Mouse (Mus musculus) intestine, embryonic 15.5 days (tissue): ENCODE results near the gene Mmp24. TPM values are rescaled to one million over a fixed set of nuclear protein-coding genes. Genes with fewer than 3 reads are reported as not detected.
"Not testable (repeated sequence)": the region's sequence is repeated elsewhere in the genome, so short reads cannot be mapped to it uniquely, and the experiment has no call there.

Experiments
- ATAC-seq: fragments of 200-750 bp; cut with Nextera tagmentation; 2 replicates; pipeline ENCODE4 v1.8.0; 2017; ENCODE audit warnings: moderate TSS enrichment, moderate library complexity
- H3K27ac ChIP-seq: fragments of 300-500 bp; sonication (generic); 2 replicates; pipeline ENCODE4 v1.5.1; 2015; ENCODE audit warnings: mild to moderate bottlenecking, inconsistent platforms
- H3K27me3 ChIP-seq: fragments of 300-500 bp; sonication (generic); replicated peaks from 2 replicates; pipeline ENCODE4 v1.6.1; 2015; ENCODE audit warnings: inconsistent platforms
- H3K36me3 ChIP-seq: fragments of 300-500 bp; sonication (generic); 2 replicates; pipeline ENCODE4 v1.6.1; 2015; ENCODE audit warnings: inconsistent platforms
- H3K4me1 ChIP-seq: fragments of 300-500 bp; sonication (generic); replicated peaks from 2 replicates; pipeline ENCODE4 v1.6.1; 2015; ENCODE audit warnings: inconsistent platforms
- H3K4me2 ChIP-seq: fragments of 300-500 bp; sonication (generic); replicated peaks from 2 replicates; pipeline ENCODE4 v1.6.1; 2015; ENCODE audit warnings: mild to moderate bottlenecking, inconsistent platforms
- H3K4me3 ChIP-seq: fragments of 300-500 bp; sonication (generic); replicated peaks from 2 replicates; pipeline ENCODE4 v1.5.1; 2015; ENCODE audit warnings: inconsistent platforms
- H3K9ac ChIP-seq: fragments of 300-500 bp; sonication (generic); 2 replicates; pipeline ENCODE4 v1.6.1; 2015; ENCODE audit warnings: inconsistent platforms
- H3K9me3 ChIP-seq: fragments of 300-500 bp; sonication (generic); 2 replicates; pipeline ENCODE4 v1.6.1; 2016; ENCODE audit warnings: inconsistent platforms
- WGBS: fragments of 180-500 bp; shearing (Covaris S2); methylation state at CpG from one replicate; pipeline ENCODE4 v1.1.7; 2015; 5-methylcytosine and 5-hydroxymethylcytosine counted together
- polyA plus RNA-seq: library from polyadenylated mRNA; unstranded; fragments of >200 nt; fragmentation: Nextera tagmentation; extraction: Ambion mirVana; gene quantifications from 2 replicates; pipeline ENCODE4 v1.2.1, GENCODE M21; 2015

Mmp24 gene
- 0.24 and 0.37 TPM in 2 replicates for polyA plus RNA-seq

- Histone ChIP-seq H3K9me3 (no peaks in the 10 kb centered on the region), H3K4me2 (peak within 1 kb of the TSS; percentile 97), H3K4me1 (peaks cover 5% of the 10 kb centered on the region), H3K27me3 (peaks cover 27% of the 10 kb centered on the region), H3K27ac (no peak within 1 kb of the TSS), H3K36me3 (no peaks in the 10 kb centered on the region), H3K4me3 (peak within 1 kb of the TSS; percentile 55), H3K9ac (0 out of 2 replicates have a peak within 1 kb of the TSS, but pooled peaks have one; percentile 5)
- peak; percentile 71 for ATAC-seq
- 3% methylated on average over 63 of the region's 100 CpGs for WGBS
These were observed at the start of gene Mmp24 for GRCm38 (mm10) chr2:155774927-155775684. Gene Mmp24, plus strand, starts transcription at chr2:155775342.

DNA sequence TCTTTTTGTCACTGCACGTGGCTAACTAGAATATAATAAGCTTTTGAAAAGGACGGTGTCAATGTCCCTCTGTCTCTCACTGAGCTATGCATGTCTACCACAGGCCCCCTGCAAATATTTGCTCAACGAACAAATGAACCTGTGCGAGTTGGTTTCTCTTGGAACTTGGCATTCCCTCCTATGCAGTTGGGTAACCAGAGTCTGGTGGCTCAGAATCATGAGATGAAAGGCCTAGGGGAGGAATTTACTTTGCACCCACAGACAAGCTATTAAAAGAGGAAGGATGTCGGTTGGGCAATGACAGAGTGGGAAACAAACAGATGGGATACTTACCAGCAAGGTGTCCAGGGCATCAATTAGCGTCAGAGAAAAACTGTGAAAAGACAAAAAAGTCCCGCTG lies 48.8 kb upstream of the Mmp24 start:
- Histone ChIP-seq H3K27ac (no peak overlapping the region), H3K36me3 (no peaks in the 10 kb centered on the region), H3K27me3 (no peaks in the 10 kb centered on the region), H3K4me1 (peaks cover 11% of the 10 kb centered on the region; the same call in 1 of the 2 replicates), H3K9ac (no peak overlapping the region), H3K4me2 (no peak overlapping the region), H3K4me3 (no peak overlapping the region), H3K9me3 (no peaks in the 10 kb centered on the region)
- WGBS: 78% methylated on average over 7 of the region's 7 CpGs
- ATAC-seq: no peak

DNA sequence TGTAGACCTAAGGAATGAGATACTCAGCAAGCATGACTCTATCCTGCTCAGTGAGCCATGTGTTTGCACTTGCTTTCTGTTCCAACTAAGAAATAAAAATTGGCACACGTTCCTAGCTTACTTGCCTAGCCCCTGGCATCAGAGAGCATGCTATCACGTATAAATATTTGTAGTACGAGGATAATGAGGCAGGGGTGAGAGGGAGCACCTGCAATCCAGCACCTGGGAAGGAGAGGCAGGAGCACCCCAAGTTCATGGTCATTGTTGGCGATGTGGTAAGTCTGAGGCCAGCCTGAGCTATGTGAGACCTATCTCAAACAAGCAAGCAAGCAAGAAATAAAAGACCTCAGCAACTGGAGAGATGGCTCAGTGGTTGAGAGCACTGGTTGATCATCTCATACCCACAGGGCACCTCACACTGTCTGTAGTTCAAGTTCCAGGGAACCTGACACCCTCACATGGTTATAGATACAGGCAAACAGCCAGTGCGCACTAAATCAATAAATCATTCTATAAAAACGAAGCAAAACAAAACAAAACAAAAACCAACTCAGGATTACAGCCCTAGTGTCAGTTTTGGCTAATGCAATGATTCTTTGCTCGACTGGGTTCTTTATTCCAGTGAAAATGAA lies 47.3 kb upstream of the Mmp24 start:
- no peak overlapping the region for H3K27ac ChIP-seq
- 59% methylated on average over 7 of the region's 7 CpGs for WGBS
- ATAC-seq: peak; percentile 32

DNA sequence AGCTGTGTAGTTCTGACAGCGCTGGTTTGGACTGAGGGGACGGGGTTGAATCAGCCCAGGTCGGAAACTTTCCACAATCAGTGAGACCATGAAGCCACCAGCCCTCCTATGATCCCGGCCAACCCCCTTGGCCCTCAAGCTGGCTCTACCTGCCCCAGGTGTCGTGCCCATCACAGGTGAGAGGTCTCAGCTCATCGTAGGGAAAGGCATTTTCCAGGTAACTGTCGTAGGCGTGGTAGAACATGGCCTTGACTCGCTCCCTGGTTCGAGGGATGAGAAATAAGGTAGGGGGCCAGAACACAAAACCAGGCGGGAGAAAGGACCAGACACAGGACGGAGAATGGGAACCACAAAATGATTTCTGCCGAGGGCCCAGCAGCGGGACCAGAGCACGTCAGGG lies 46.4 kb upstream of the Mmp24 start:
- 2% methylated on average over 15 of the region's 15 CpGs for WGBS
- H3K27ac ChIP-seq: no peak overlapping the region
- H3K4me3 ChIP-seq: peak overlapping the region; percentile 94
- peak; percentile 18 for ATAC-seq
- H3K36me3 ChIP-seq: no peaks in the 10 kb centered on the region
- no peaks in the 10 kb centered on the region for H3K9me3 ChIP-seq
- H3K4me1 ChIP-seq: peaks cover 11% of the 10 kb centered on the region; the same call in 1 of the 2 replicates
- H3K4me2 ChIP-seq: peak overlapping the region; percentile 83
- peak overlapping the region; percentile 78 for H3K9ac ChIP-seq
- no peaks in the 10 kb centered on the region for H3K27me3 ChIP-seq

More for the DNA sequence above, 47.3 kb upstream of the Mmp24 start:
- H3K4me1 ChIP-seq: peaks cover 11% of the 10 kb centered on the region; the same call in 1 of the 2 replicates
- no peaks in the 10 kb centered on the region for H3K36me3 ChIP-seq
- no peaks in the 10 kb centered on the region for H3K27me3 ChIP-seq
- no peak overlapping the region for H3K4me3 ChIP-seq
- no peaks in the 10 kb centered on the region for H3K9me3 ChIP-seq
- H3K4me2 ChIP-seq: peak overlapping the region; percentile 83
- H3K9ac ChIP-seq: no peak overlapping the region; the same call in 1 of the 2 replicates

DNA sequence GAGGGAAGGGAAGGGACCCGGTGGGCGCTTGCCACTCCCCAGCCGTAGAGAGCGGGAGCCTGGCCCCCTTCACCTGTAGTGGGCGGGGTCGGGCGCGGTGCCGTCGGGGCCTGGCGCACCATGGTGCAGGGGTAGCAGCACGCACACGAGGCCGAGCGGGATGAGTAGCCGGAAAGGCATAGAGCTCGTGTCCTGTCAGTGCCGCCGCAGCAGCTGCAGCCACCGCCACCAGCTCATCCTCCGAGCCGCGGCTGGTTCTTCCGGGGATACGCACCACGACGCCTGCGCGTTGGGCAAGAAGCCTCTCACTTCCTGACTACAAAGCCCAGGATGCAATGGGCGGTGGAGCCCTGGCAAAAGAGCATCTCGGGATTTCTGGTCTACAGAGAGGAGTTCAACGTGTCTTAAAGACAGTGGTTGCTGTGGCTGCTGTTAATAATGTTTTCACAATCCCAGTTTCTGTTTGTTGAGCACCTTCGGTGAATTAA lies 45.9 kb upstream of the Mmp24 start, which contains the start of gene Edem2:
TSS of gene Edem2 (minus strand) at position 318 of the 488 bp plus-strand sequence.
- peak; percentile 95 for ATAC-seq
- Histone ChIP-seq H3K9ac (peak within 1 kb of the TSS; percentile 78), H3K4me1 (peaks cover 11% of the 10 kb centered on the region; the same call in 1 of the 2 replicates), H3K4me3 (peak within 1 kb of the TSS; percentile 94), H3K36me3 (no peaks in the 10 kb centered on the region), H3K4me2 (peak within 1 kb of the TSS; percentile 83), H3K27ac (no peak within 1 kb of the TSS), H3K9me3 (no peaks in the 10 kb centered on the region), H3K27me3 (no peaks in the 10 kb centered on the region)
- WGBS: under 1% methylated on average over 33 of the region's 33 CpGs

DNA sequence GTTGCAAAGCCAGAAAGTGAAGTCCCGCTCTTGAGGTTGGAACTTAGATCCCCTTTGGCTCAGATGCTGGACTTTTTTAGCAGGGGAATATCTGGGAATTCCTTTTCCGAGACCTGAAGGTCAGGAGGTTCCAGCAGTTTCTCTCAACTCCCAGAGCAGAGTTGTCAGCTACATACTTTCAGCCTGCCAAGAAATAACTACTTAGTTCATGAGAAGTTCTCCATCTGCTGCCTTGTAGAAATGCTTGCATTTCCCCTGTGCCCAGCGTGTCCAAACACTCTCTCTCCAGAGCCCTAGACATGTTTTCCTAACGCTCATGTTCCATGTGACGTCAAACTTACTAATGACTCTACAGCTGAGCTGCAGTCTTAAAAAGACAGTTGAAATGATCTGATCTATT lies 40.1 kb upstream of the Mmp24 start:
- H3K27me3 ChIP-seq: no peaks in the 10 kb centered on the region
- no peaks in the 10 kb centered on the region for H3K9me3 ChIP-seq
- no peaks in the 10 kb centered on the region for H3K36me3 ChIP-seq
- H3K9ac ChIP-seq: no peak overlapping the region
- no peaks in the 10 kb centered on the region for H3K4me1 ChIP-seq
- ATAC-seq: no peak; the same call in 1 of the 2 replicates
- no peak overlapping the region for H3K27ac ChIP-seq
- H3K4me3 ChIP-seq: no peak overlapping the region
- H3K4me2 ChIP-seq: no peak overlapping the region
- 63% methylated on average over 5 of the region's 5 CpGs for WGBS

DNA sequence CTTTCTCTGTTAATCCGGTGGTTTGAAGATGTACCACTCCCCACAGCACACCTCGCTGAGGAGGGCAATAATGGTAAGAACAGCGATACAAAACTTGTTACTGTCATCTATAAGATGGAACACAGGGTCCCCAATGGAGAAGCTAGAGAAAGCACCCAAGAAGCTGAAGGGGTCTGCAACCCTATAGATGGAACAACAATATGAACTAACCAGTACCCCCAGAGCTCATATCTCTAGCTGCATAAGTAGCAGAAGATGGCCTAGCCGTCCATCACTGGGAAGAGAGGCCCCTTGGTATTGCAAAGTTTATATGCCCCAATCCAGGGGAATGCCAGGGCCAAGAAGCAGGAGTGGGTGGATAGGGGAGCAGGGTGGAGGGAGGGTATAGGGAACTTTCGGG lies 39.4 kb upstream of the Mmp24 start, which contains the start of gene Gm17581:
TSS of gene Gm17581 (minus strand) at position 101 of the 400 bp plus-strand sequence.
- H3K27ac ChIP-seq, H3K4me1 ChIP-seq, H3K27me3 ChIP-seq, H3K4me3 ChIP-seq, H3K9me3 ChIP-seq, ATAC-seq, H3K9ac ChIP-seq, H3K4me2 ChIP-seq, H3K36me3 ChIP-seq: not testable (repeated sequence)
- WGBS: 86% methylated on average over 5 of the region's 5 CpGs

DNA sequence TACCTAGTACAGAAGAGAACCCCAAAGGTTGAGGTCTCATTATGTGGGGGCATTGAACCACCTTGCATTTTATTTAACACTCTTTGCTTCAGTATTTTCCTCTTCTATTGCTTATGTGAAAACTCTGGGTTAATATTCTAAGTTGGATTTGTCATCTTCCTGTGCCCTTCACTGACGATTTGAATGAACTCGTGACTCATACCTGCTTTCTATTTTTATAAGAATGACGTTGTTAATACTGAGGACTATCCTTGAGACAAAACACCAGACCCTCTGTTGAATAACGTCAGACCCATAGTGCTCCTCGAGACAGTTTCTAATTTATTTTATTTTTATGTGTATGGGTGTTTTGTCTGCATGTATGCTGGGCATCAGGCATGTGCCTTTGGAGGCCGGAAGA lies 38.2 kb upstream of the Mmp24 start:
- no peak for ATAC-seq
- H3K4me1 ChIP-seq: no peaks in the 10 kb centered on the region
- no peaks in the 10 kb centered on the region for H3K9me3 ChIP-seq
- 68% methylated on average over 6 of the region's 6 CpGs for WGBS
- no peak overlapping the region for H3K4me3 ChIP-seq
- no peaks in the 10 kb centered on the region for H3K36me3 ChIP-seq
- H3K27ac ChIP-seq: no peak overlapping the region
- no peak overlapping the region for H3K9ac ChIP-seq
- H3K27me3 ChIP-seq: no peaks in the 10 kb centered on the region
- H3K4me2 ChIP-seq: no peak overlapping the region

GRCm38 (mm10) chr2:155737803-155738202 lies 37.3 kb upstream of the Mmp24 start:
- Histone ChIP-seq H3K27ac (no peak overlapping the region), H3K4me2 (no peak overlapping the region), H3K9ac (no peak overlapping the region), H3K36me3 (no peaks in the 10 kb centered on the region), H3K4me1 (peaks cover under 1% of the 10 kb centered on the region; the same call in 1 of the 2 replicates), H3K27me3 (no peaks in the 10 kb centered on the region), H3K4me3 (no peak overlapping the region), H3K9me3 (no peaks in the 10 kb centered on the region)
- WGBS: 66% methylated on average over 9 of the region's 9 CpGs
- ATAC-seq: no peak

GRCm38 (mm10) chr2:155742211-155742610 lies 32.9 kb upstream of the Mmp24 start:
- H3K4me1 ChIP-seq: peaks cover 5% of the 10 kb centered on the region; the same call in 1 of the 2 replicates
- H3K36me3 ChIP-seq: no peaks in the 10 kb centered on the region
- no peaks in the 10 kb centered on the region for H3K9me3 ChIP-seq
- no peaks in the 10 kb centered on the region for H3K27me3 ChIP-seq
- ATAC-seq: no peak
- H3K4me2 ChIP-seq: no peak overlapping the region
- H3K4me3 ChIP-seq: no peak overlapping the region
- no peak overlapping the region for H3K9ac ChIP-seq
- 68% methylated on average over 11 of the region's 11 CpGs for WGBS
- no peak overlapping the region for H3K27ac ChIP-seq

DNA sequence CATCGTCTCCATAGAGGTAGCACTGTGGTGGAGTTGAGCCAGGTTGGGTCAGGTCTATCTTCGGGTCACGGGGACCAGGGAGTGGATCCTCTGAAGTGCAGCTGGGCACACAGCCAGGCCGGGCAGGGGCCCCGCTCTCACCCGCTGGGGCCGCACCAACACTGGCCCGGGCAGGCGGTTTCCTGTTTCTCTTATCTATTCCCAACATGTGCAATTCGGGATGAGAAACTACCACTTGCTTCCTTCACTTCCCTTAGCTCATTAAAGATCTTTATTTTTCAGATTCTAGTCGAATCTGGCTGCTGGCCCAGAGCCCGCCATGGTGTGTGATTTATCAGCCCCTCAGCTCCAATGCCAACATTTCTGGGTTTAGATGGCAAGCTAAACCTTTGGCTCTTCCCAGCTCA lies 32.2 kb upstream of the Mmp24 start:
- Histone ChIP-seq H3K27ac (0 out of 2 replicates have a peak overlapping the region, but pooled peaks have one; percentile 13), H3K4me3 (no peak overlapping the region), H3K9ac (no peak overlapping the region), H3K27me3 (no peaks in the 10 kb centered on the region), H3K9me3 (no peaks in the 10 kb centered on the region), H3K36me3 (no peaks in the 10 kb centered on the region), H3K4me2 (no peak overlapping the region), H3K4me1 (peaks cover 5% of the 10 kb centered on the region; the same call in 1 of the 2 replicates)
- peak; percentile 63 for ATAC-seq
- WGBS: 63% methylated on average over 12 of the region's 12 CpGs

DNA sequence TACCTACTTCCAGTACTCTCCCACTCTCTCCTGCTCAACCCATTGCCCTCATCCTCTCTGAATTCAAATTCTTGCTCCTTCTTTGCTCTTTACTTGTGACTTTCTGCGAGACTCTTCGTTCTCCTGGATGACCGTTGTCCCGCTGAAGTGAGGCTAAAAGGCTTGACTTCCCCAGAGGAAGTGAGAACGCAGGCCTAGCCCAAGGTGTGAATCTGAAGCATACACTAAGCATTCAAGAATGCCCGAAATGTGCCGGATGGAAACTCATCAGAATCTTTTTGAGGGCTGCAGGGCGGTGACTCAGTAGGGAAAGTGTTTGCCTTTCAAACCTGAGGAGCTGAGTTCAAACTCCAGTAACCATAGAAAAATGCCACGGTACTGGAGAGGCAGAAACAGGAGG lies 31.8 kb upstream of the Mmp24 start:
- 83% methylated on average over 9 of the region's 9 CpGs for WGBS
- H3K27ac ChIP-seq: 0 out of 2 replicates have a peak overlapping the region, but pooled peaks have one; percentile 13

More for the DNA sequence above, 31.8 kb upstream of the Mmp24 start:
- Histone ChIP-seq H3K27me3 (no peaks in the 10 kb centered on the region), H3K4me1 (peaks cover 5% of the 10 kb centered on the region; the same call in 1 of the 2 replicates), H3K9ac (no peak overlapping the region), H3K4me2 (no peak overlapping the region), H3K36me3 (no peaks in the 10 kb centered on the region), H3K4me3 (no peak overlapping the region), H3K9me3 (no peaks in the 10 kb centered on the region)
- no peak for ATAC-seq
